Mouse (Mus musculus): ENCODE measurements around the gene Cd177. TPM values are rescaled to one million over a fixed set of nuclear protein-coding genes. Genes with fewer than 3 reads are reported as not detected.
"Not testable (repeated sequence)": the region's sequence is repeated elsewhere in the genome, so short reads cannot be mapped to it uniquely, and the experiment has no call there.

The Cd177 gene
- total RNA-seq, 1 experiment from 2014 or later = 31.5 TPM

DNA sequence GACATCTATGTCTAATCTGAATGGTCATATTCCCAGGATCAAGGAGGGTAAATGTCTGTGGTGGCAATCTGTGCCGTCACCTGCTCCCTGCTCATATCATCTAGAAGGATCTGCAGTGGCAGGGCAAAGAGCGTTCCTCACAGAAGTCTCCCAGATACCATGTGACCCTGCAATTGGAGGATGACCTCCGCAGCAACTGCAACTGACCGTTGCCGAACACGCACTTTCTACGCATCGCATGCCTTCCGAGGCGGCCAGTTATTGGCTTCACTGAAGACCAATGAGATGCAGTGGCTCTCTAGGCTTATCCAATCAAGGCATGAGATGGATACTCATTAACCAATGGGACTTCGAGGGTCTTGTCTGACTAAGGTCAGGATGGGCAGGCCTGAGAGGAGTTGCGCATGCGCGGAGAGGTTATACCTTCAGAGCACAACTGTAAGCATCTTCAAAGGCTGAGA is 51.2 kb downstream of the Cd177 start, which contains the start of gene BC049730:
BC049730 (plus strand) TSS at position 411 of the 461 bp plus-strand sequence.
- no peak for ATAC-seq (replicated peaks in 1 of 2; ENCODE audit: insufficient read depth in 1 of 2, low FRiP score in 2 of 2, low TSS enrichment in 1 of 2, low read depth in 1 of 2, poor library complexity in 2 of 2, severe bottlenecking in 2 of 2)

DNA sequence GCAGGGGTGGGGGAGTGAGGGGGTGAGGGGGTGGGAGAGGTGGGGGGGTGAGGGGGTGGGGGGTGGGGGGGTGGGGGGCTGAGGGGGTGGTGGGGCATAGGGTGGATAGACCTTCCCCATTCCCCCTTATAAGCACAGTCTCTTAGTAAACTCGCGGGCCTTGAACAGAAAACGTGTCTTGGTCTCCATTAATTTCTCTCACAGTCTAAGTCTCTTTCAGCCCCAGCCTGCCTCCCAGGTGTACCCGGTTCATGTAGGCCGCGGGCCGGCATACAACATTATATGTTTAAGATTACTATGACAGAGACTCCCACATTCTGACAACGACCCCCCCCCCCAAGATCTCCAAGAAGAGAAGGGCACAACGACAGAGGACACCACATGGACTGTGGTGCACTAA is 57.3 kb downstream of the Cd177 start:
- ATAC-seq (replicated peaks in 1 of 2; ENCODE audit: insufficient read depth in 1 of 2, low FRiP score in 2 of 2, low TSS enrichment in 1 of 2, low read depth in 1 of 2, poor library complexity in 2 of 2, severe bottlenecking in 2 of 2) = not testable (repeated sequence)

DNA sequence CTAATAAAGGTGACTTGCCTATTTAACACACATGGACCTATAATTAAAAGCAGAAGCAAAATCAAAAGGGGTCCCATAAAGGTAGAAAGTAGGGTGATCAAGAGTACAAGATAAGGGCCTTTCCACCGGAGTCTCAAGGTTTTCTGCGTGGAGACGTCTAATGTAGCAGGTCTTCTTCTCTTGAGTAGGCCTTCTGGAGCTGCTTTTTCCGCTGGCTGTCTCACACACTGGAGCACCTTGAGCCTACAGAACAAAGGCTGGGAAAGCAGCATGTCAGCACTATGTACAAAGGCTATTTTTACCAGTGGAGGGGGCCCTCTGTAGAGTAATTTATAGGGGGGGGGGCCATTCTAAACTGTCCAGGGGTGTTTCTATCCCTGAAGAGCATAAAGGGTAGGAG is 62.2 kb downstream of the Cd177 start:
- not testable (repeated sequence) for ATAC-seq (replicated peaks in 1 of 2; ENCODE audit: insufficient read depth in 1 of 2, low FRiP score in 2 of 2, low TSS enrichment in 1 of 2, low read depth in 1 of 2, poor library complexity in 2 of 2, severe bottlenecking in 2 of 2)

Other genes with a start within 250 kb of the Cd177 start
- not detected in 2 replicates for gene AC161166.1, start 247.9 kb downstream of the Cd177 start, total RNA-seq (2017)
- 6.8 and 8.0 TPM in 2 replicates for gene Irgq, start 229.6 kb downstream of the Cd177 start, total RNA-seq (2017)
- gene Pinlyp, start 214.2 kb downstream of the Cd177 start, total RNA-seq (2017) = not detected in 2 replicates
- gene Xrcc1, start 214.0 kb downstream of the Cd177 start, total RNA-seq (2017) = 42.9 and 43.3 TPM in 2 replicates
- gene Ethe1, start 172.8 kb downstream of the Cd177 start, total RNA-seq (2017) = 14.2 and 16.4 TPM in 2 replicates
- gene Zfp575, start 172.7 kb downstream of the Cd177 start, total RNA-seq (2017) = not detected in 2 replicates
- 13.9 and 17.5 TPM in 2 replicates for gene Phldb3, start 149.5 kb downstream of the Cd177 start, total RNA-seq (2017)
- not detected in 2 replicates for gene Lypd3, start 123.8 kb downstream of the Cd177 start, total RNA-seq (2017)
- gene Tex101, start 83.6 kb downstream of the Cd177 start, total RNA-seq (2017) = not detected in 2 replicates
- gene BC049730, start 51.1 kb downstream of the Cd177 start, total RNA-seq (2017) = not detected in 2 replicates
- gene Gm4763, start 33.4 kb downstream of the Cd177 start, total RNA-seq (2017) = not detected in 2 replicates
- gene Ceacam10, start 16.9 kb upstream of the Cd177 start, total RNA-seq (2017) = 1.1 and 15.1 TPM in 2 replicates
- 12.6 and 24.0 TPM in 2 replicates for gene Gm9844, start 101.9 kb upstream of the Cd177 start, total RNA-seq (2017)
- gene Lypd4, start 109.6 kb upstream of the Cd177 start, total RNA-seq (2017) = not detected in 2 replicates
- gene Dmrtc2, start 109.7 kb upstream of the Cd177 start, total RNA-seq (2017) = not detected in 2 replicates
- 672 and 1,863 TPM in 2 replicates for gene Rps19, start 124.1 kb upstream of the Cd177 start, total RNA-seq (2017)
- gene Cd79a, start 137.1 kb upstream of the Cd177 start, total RNA-seq (2017) = 0.44 TPM in 1 of 2 replicates, not detected in the other
- gene Arhgef1, start 142.6 kb upstream of the Cd177 start, total RNA-seq (2017) = 55.2 and 97.4 TPM in 2 replicates
- not detected in 2 replicates for gene Gm4881, start 184.2 kb upstream of the Cd177 start, total RNA-seq (2017)
- gene Rabac1, start 212.4 kb upstream of the Cd177 start, total RNA-seq (2017) = 77.1 and 120 TPM in 2 replicates
- 7.7 and 9.9 TPM in 2 replicates for gene Atp1a3, start 245.6 kb upstream of the Cd177 start, total RNA-seq (2017)